ENCODE assay signal across 10 mouse cellular contexts in genomic region chr1:180901107-180901506, GRCm38 (mm10). TPM values are rescaled to one million over a fixed set of nuclear protein-coding genes. Genes with fewer than 3 reads are reported as not detected.
DNase-seq lines count a peak whose midpoint lies in the region; ATAC-seq and TF ChIP-seq lines count a peak whose summit lies in the region.
"Had no signal": no experiment of that assay in that cellular context is flagged by ENCODE, and none has a peak within 500 bp of the region (broad histone marks: within the 10 kb centered on the region; RNA-seq: fewer than 3 reads in every experiment).

No protein-coding gene starts in this region.

- DNase-seq in brain, adult 2 months (ENCODE audit: low read depth, low spot score): peak; percentile 78
- DNase-seq in liver, embryonic 14.5 days (ENCODE audit: low read depth in 3 of 3, low spot score in 3 of 3): peak; percentile 62 to 67 (median 64)
- DNase-seq in testis, postnatal 14 days (ENCODE audit: low spot score): no peak
- DNase-seq in adrenal gland, adult 2 months: no peak

- no peak overlapping the region for H3K4me2 ChIP-seq in intestine, postnatal 0 days (replicated peaks; ENCODE audit: low read depth)
- no peak overlapping the region for H3K4me2 ChIP-seq in intestine, embryonic 15.5 days (replicated peaks)
- no peak overlapping the region for H3K4me2 ChIP-seq in liver, embryonic 14.5 days (ENCODE audit: low read depth)
- H3K4me2 ChIP-seq in intestine, embryonic 16.5 days (ENCODE audit: low read depth, low read length): no peak overlapping the region

- H3K27ac ChIP-seq in intestine, postnatal 0 days (ENCODE audit: low read depth, low read length): no peak overlapping the region
- H3K27ac ChIP-seq in intestine, embryonic 15.5 days: no peak overlapping the region
- no peak overlapping the region for H3K27ac ChIP-seq in ES-Bruce4 (ENCODE audit: insufficient read depth, low read length)
- no peak overlapping the region for H3K27ac ChIP-seq in liver, embryonic 14.5 days
- no peak overlapping the region for H3K27ac ChIP-seq in intestine, embryonic 16.5 days (ENCODE audit: low read length)

- WGBS in intestine, postnatal 0 days: 2% methylated on average over 4 of the region's 4 CpGs
- WGBS in intestine, embryonic 15.5 days: 2% methylated on average over 4 of the region's 4 CpGs
- under 1% methylated on average over 4 of the region's 4 CpGs for WGBS in liver, embryonic 14.5 days (ENCODE audit: insufficient replicate concordance)
- 1% methylated on average over 4 of the region's 4 CpGs for WGBS in intestine, embryonic 16.5 days

- TF ChIP-seq EP300 in ES-Bruce4 (IDR thresholded peaks at IDR 0.05; ENCODE audit: insufficient read depth, low read depth, low read length): no peak
- no peak for TF ChIP-seq EP300 in liver, embryonic 14.5 days (IDR thresholded peaks at IDR 0.05; ENCODE audit: low read depth)

- no peaks in the 10 kb centered on the region for H3K27me3 ChIP-seq in intestine, postnatal 0 days (replicated peaks; ENCODE audit: control insufficient read depth, insufficient read depth, low read length)
- H3K27me3 ChIP-seq in intestine, embryonic 15.5 days (replicated peaks): no peaks in the 10 kb centered on the region
- no peaks in the 10 kb centered on the region for H3K27me3 ChIP-seq in ES-Bruce4 (ENCODE audit: control insufficient read depth, insufficient read depth, low read length, poor library complexity, severe bottlenecking)
- no peaks in the 10 kb centered on the region for H3K27me3 ChIP-seq in liver, embryonic 14.5 days (ENCODE audit: control insufficient read depth, insufficient read depth, low read length)
- H3K27me3 ChIP-seq in intestine, embryonic 16.5 days (replicated peaks; ENCODE audit: control insufficient read depth, insufficient read depth, low read length): no peaks in the 10 kb centered on the region

- TF ChIP-seq CTCF in intestine, postnatal 0 days (IDR thresholded peaks at IDR 0.05; ENCODE audit: low read depth): peak; percentile 80
- peak; percentile 1 for TF ChIP-seq CTCF in ES-Bruce4 (IDR thresholded peaks at IDR 0.05; ENCODE audit: low read depth, low read length)
- peak; percentile 77 for TF ChIP-seq CTCF in liver, embryonic 14.5 days (IDR thresholded peaks at IDR 0.05; ENCODE audit: low read depth)

- ATAC-seq in intestine, postnatal 0 days: no peak
- ATAC-seq in intestine, embryonic 15.5 days: no peak
- no peak for ATAC-seq in liver, embryonic 14.5 days (ENCODE audit: insufficient read depth)
- ATAC-seq in intestine, embryonic 16.5 days: no peak

- H3K4me3 ChIP-seq in intestine, postnatal 0 days (ENCODE audit: low read depth, low read length): no peak overlapping the region
- no peak overlapping the region for H3K4me3 ChIP-seq in intestine, embryonic 15.5 days (replicated peaks)
- H3K4me3 ChIP-seq in ES-Bruce4 (ENCODE audit: low read depth, low read length): no peak overlapping the region
- no peak overlapping the region for H3K4me3 ChIP-seq in liver, embryonic 14.5 days (ENCODE audit: insufficient read depth in 1 of 2, low read depth in 2 of 2, low read length in 2 of 2)
- no peak overlapping the region for H3K4me3 ChIP-seq in intestine, embryonic 16.5 days (ENCODE audit: low read length)

- no peak overlapping the region for H3K9ac ChIP-seq in intestine, postnatal 0 days (ENCODE audit: low read depth, low read length)
- H3K9ac ChIP-seq in intestine, embryonic 15.5 days: no peak overlapping the region
- no peak overlapping the region for H3K9ac ChIP-seq in ES-Bruce4 (ENCODE audit: low read depth, poor library complexity, severe bottlenecking)
- H3K9ac ChIP-seq in liver, embryonic 14.5 days (replicated peaks): no peak overlapping the region
- no peak overlapping the region for H3K9ac ChIP-seq in intestine, embryonic 16.5 days (ENCODE audit: low read depth, low read length)

- no peaks in the 10 kb centered on the region for H3K9me3 ChIP-seq in intestine, postnatal 0 days (ENCODE audit: control insufficient read depth)
- H3K9me3 ChIP-seq in intestine, embryonic 15.5 days: no peaks in the 10 kb centered on the region
- H3K9me3 ChIP-seq in ES-Bruce4 (replicated peaks; ENCODE audit: control insufficient read depth, insufficient read depth, low read length, poor library complexity, severe bottlenecking): no peaks in the 10 kb centered on the region
- H3K9me3 ChIP-seq in liver, embryonic 14.5 days (ENCODE audit: control insufficient read depth, low read length): no peaks in the 10 kb centered on the region
- no peaks in the 10 kb centered on the region for H3K9me3 ChIP-seq in intestine, embryonic 16.5 days (ENCODE audit: control insufficient read depth, low read length)

- no peaks in the 10 kb centered on the region; the same call in 1 of the 2 replicates for H3K4me1 ChIP-seq in intestine, postnatal 0 days (replicated peaks; ENCODE audit: control insufficient read depth, insufficient read depth, low read length)
- peaks cover 10% of the 10 kb centered on the region; the same call in 1 of the 2 replicates for H3K4me1 ChIP-seq in intestine, embryonic 15.5 days (replicated peaks)
- peaks cover 2% of the 10 kb centered on the region for H3K4me1 ChIP-seq in ES-Bruce4 (ENCODE audit: control insufficient read depth, insufficient read depth, low read length)
- peaks cover 29 to 30% of the 10 kb centered on the region in 2 experiments for H3K4me1 ChIP-seq in liver, embryonic 14.5 days (replicated peaks; ENCODE audit: control insufficient read depth in 2 of 2, insufficient read depth in 2 of 2, low read length in 1 of 2)
- H3K4me1 ChIP-seq in intestine, embryonic 16.5 days (ENCODE audit: control insufficient read depth, insufficient read depth, low read length): peaks cover 8% of the 10 kb centered on the region

- no peak for TF ChIP-seq POLR2A in ES-Bruce4 (IDR thresholded peaks at IDR 0.05; ENCODE audit: insufficient read depth, low read length)

- no peaks in the 10 kb centered on the region for H3K36me3 ChIP-seq in intestine, postnatal 0 days (ENCODE audit: control insufficient read depth, insufficient read depth)
- peaks cover 3% of the 10 kb centered on the region; the same call in 1 of the 2 replicates for H3K36me3 ChIP-seq in intestine, embryonic 15.5 days
- H3K36me3 ChIP-seq in ES-Bruce4 (ENCODE audit: control insufficient read depth, insufficient read depth, low read length, poor library complexity, severe bottlenecking): 0 out of 2 replicates have a peak, but pooled peaks cover 2% of the 10 kb centered on the region
- H3K36me3 ChIP-seq in liver, embryonic 14.5 days (replicated peaks; ENCODE audit: control insufficient read depth, insufficient read depth, low read depth): peaks cover 6% of the 10 kb centered on the region
- no peaks in the 10 kb centered on the region for H3K36me3 ChIP-seq in intestine, embryonic 16.5 days (ENCODE audit: control insufficient read depth, insufficient read depth, low read length)

RNA-seq across cellular contexts. Expression of gene Pycr2, which starts 3.0 kb away (rescaled TPM):
- 24.5 and 26.3 TPM in 2 replicates for polyA plus RNA-seq in intestine, postnatal 0 days (2015; fragmentation: Nextera tagmentation; extraction: Ambion mirVana)
- 71.4 and 82.4 TPM in 2 replicates for polyA plus RNA-seq in intestine, embryonic 15.5 days (2015; fragmentation: Nextera tagmentation; extraction: Ambion mirVana)
- polyA plus RNA-seq in ES-Bruce4 (2011; ENCODE audit: insufficient read depth, insufficient read length, low read depth, missing spikeins): 97.4 and 109 TPM in 2 replicates
- polyA plus RNA-seq in liver, embryonic 14.5 days (2012; rRNA removed): 47.9 and 52.0 TPM in 2 replicates
- polyA plus RNA-seq in liver, embryonic 14.5 days (2014; fragmentation: Nextera tagmentation; extraction: Ambion mirVana): 84.6 and 94.7 TPM in 2 replicates
- 10 to 100 TPM; 24.1 to 46.1 TPM for total RNA-seq in adrenal gland, adult 2 months (2021)
- polyA plus RNA-seq in adrenal gland, adult 2 months (2012; rRNA removed): 80.7 and 88.7 TPM in 2 replicates
- 63.8 and 73.2 TPM in 2 replicates for polyA plus RNA-seq in intestine, embryonic 16.5 days (2015; fragmentation: Nextera tagmentation; extraction: Ambion mirVana)

RNA-seq across cellular contexts. Expression of gene Lefty2, which starts 8.2 kb away (rescaled TPM):
- not detected in 2 replicates for polyA plus RNA-seq in intestine, postnatal 0 days (2015; fragmentation: Nextera tagmentation; extraction: Ambion mirVana)
- 0.05 and 0.09 TPM in 2 replicates for polyA plus RNA-seq in intestine, embryonic 15.5 days (2015; fragmentation: Nextera tagmentation; extraction: Ambion mirVana)
- polyA plus RNA-seq in ES-Bruce4 (2011; ENCODE audit: insufficient read depth, insufficient read length, low read depth, missing spikeins): 117 and 124 TPM in 2 replicates
- polyA plus RNA-seq in liver, embryonic 14.5 days (2012; rRNA removed): not detected in 2 replicates
- polyA plus RNA-seq in liver, embryonic 14.5 days (2014; fragmentation: Nextera tagmentation; extraction: Ambion mirVana): not detected in 2 replicates
- under 1 TPM; 0.58 to 0.76 TPM for total RNA-seq in adrenal gland, adult 2 months (2021)
- polyA plus RNA-seq in adrenal gland, adult 2 months (2012; rRNA removed): 0.19 and 0.83 TPM in 2 replicates
- polyA plus RNA-seq in intestine, embryonic 16.5 days (2015; fragmentation: Nextera tagmentation; extraction: Ambion mirVana): 0.05 TPM in 1 of 2 replicates, not detected in the other
- polyA plus RNA-seq: liver, embryonic 16.5 days; stomach, embryonic 14.5 days had no signal

RNA-seq across cellular contexts. Expression of gene Lefty1, which starts 33.7 kb away (rescaled TPM):
- 0.90 and 1.3 TPM in 2 replicates for polyA plus RNA-seq in intestine, postnatal 0 days (2015; fragmentation: Nextera tagmentation; extraction: Ambion mirVana)
- polyA plus RNA-seq in intestine, embryonic 15.5 days (2015; fragmentation: Nextera tagmentation; extraction: Ambion mirVana): 2.2 and 2.4 TPM in 2 replicates
- polyA plus RNA-seq in ES-Bruce4 (2011; ENCODE audit: insufficient read depth, insufficient read length, low read depth, missing spikeins): 53.2 and 60.3 TPM in 2 replicates
- 9.2 and 9.5 TPM in 2 replicates for polyA plus RNA-seq in liver, embryonic 14.5 days (2012; rRNA removed)
- polyA plus RNA-seq in liver, embryonic 14.5 days (2014; fragmentation: Nextera tagmentation; extraction: Ambion mirVana): 4.9 and 5.6 TPM in 2 replicates
- total RNA-seq in adrenal gland, adult 2 months (2021): 10 to 100 TPM in 1 of 2 experiments, 1 to 10 TPM in 1; 2.0 to 11.3 TPM
- 34.2 and 35.6 TPM in 2 replicates for polyA plus RNA-seq in adrenal gland, adult 2 months (2012; rRNA removed)
- polyA plus RNA-seq in intestine, embryonic 16.5 days (2015; fragmentation: Nextera tagmentation; extraction: Ambion mirVana): 1.8 and 2.0 TPM in 2 replicates

RNA-seq across cellular contexts. Expression of gene Tmem63a, which starts 41.0 kb away (rescaled TPM):
- 9.5 and 10.2 TPM in 2 replicates for polyA plus RNA-seq in intestine, postnatal 0 days (2015; fragmentation: Nextera tagmentation; extraction: Ambion mirVana)
- polyA plus RNA-seq in intestine, embryonic 15.5 days (2015; fragmentation: Nextera tagmentation; extraction: Ambion mirVana): 15.0 and 15.8 TPM in 2 replicates
- polyA plus RNA-seq in ES-Bruce4 (2011; ENCODE audit: insufficient read depth, insufficient read length, low read depth, missing spikeins): 26.9 and 27.7 TPM in 2 replicates
- polyA plus RNA-seq in liver, embryonic 14.5 days (2012; rRNA removed): 6.8 and 7.2 TPM in 2 replicates
- 4.3 and 4.6 TPM in 2 replicates for polyA plus RNA-seq in liver, embryonic 14.5 days (2014; fragmentation: Nextera tagmentation; extraction: Ambion mirVana)
- 10 to 100 TPM; 52.8 to 66.0 TPM for total RNA-seq in adrenal gland, adult 2 months (2021)
- 135 and 238 TPM in 2 replicates for polyA plus RNA-seq in adrenal gland, adult 2 months (2012; rRNA removed)
- polyA plus RNA-seq in intestine, embryonic 16.5 days (2015; fragmentation: Nextera tagmentation; extraction: Ambion mirVana): 14.9 and 16.2 TPM in 2 replicates

RNA-seq across cellular contexts. Expression of gene Sde2, which starts 50.2 kb away (rescaled TPM):
- polyA plus RNA-seq in intestine, postnatal 0 days (2015; fragmentation: Nextera tagmentation; extraction: Ambion mirVana): 13.3 and 16.7 TPM in 2 replicates
- 31.5 and 31.7 TPM in 2 replicates for polyA plus RNA-seq in intestine, embryonic 15.5 days (2015; fragmentation: Nextera tagmentation; extraction: Ambion mirVana)
- polyA plus RNA-seq in ES-Bruce4 (2011; ENCODE audit: insufficient read depth, insufficient read length, low read depth, missing spikeins): 35.0 and 36.6 TPM in 2 replicates
- 11.5 and 15.5 TPM in 2 replicates for polyA plus RNA-seq in liver, embryonic 14.5 days (2012; rRNA removed)
- polyA plus RNA-seq in liver, embryonic 14.5 days (2014; fragmentation: Nextera tagmentation; extraction: Ambion mirVana): 15.8 and 18.0 TPM in 2 replicates
- total RNA-seq in adrenal gland, adult 2 months (2021): 10 to 100 TPM; 19.6 to 21.3 TPM
- 3.2 and 4.7 TPM in 2 replicates for polyA plus RNA-seq in adrenal gland, adult 2 months (2012; rRNA removed)
- polyA plus RNA-seq in intestine, embryonic 16.5 days (2015; fragmentation: Nextera tagmentation; extraction: Ambion mirVana): 28.3 and 30.8 TPM in 2 replicates

Comparison
In these comparisons a context has a peak if more than half of its experiments do, and no peak if none do; other contexts are left out.
1. CTCF ChIP-seq: peak in every context shown above with its lines; median percentile 80 in intestine, postnatal 0 days; 77 in liver, embryonic 14.5 days; 1 in ES-Bruce4.
2. DNase-seq: peak in brain, adult 2 months (single experiment) and liver, embryonic 14.5 days (3 of 3); none in testis, postnatal 14 days (single experiment) and adrenal gland, adult 2 months (single experiment).
3. RNA of gene Lefty2, which starts 8.2 kb away (polyA plus RNA-seq): 117 to 124 TPM in ES-Bruce4; 0.19 to 0.83 TPM in adrenal gland, adult 2 months, 0.05 to 0.09 TPM in intestine, embryonic 15.5 days, not detected in intestine, postnatal 0 days, 0.05 TPM in intestine, embryonic 16.5 days and not detected in liver, embryonic 14.5 days; every median in the first group is over 10 times any median in the second.